Mouse (Mus musculus): ENCODE measurements around the gene 1110059G10Rik.

1110059G10Rik gene

DNA sequence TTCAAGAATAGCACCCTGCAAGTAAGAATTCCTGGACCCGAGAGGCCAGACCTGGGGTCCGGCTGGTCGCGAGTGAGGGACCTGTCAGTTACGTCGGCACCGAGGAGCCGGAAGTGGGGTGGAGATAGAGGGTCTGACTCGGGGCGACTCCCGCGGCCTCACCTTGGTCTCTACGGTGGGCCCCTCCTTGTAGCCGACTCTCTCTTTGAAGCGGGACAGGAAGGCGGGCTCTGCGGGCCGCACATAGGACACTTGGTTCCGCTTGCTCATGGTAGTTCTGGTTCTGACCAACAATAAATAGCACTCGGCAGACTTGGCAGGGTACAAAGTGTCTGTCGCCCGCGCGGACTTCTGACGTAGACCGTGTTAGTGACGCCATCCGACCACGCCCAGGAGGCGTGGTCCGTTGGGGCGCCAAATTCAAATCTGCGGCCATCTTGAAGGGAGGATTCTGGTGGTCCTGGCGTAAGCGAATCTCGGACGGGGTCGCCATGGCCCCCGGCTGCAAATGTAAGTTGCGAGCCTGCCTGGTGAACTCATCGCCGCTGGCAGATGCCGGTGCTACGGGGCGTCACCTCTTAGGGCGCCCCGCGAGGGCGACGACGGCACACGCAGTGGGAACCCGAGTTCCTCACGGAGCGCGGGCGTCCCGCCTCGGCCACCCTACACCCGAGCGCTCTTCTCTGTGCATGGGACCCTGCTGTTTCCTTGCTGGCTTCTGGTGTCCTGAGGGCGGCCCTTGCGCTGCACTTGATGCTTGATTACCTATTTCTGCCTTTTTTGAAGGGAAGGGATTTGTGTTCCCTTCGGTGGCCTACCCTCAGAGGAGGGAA, at the start of gene 1110059G10Rik, which contains the start of gene Kif15:
Gene 1110059G10Rik, minus strand, starts transcription at position 358 of the 833 bp plus-strand sequence.
Gene Kif15, plus strand, starts transcription at position 404 of the 833 bp plus-strand sequence.
- DNase-seq (ENCODE audit: low spot score): peak; percentile 94

DNA sequence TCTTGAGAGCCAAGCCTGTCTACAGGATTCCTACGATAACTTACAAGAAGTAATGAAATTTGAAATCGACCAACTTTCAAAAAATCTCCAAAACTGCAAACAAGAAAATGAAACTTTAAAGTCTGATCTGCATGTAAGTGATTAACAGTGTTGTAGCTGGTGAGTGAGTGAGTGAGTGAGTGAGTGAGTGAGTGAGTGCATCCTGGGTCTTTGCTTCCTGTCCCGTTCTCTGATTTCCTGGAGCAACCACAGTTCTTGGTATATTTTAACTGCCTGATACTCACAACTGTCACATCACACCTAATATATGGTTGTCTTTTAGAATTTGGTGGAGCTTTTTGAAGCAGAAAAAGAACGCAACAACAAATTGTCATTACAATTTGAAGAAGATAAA, 48.4 kb upstream of the 1110059G10Rik start:
- no peak for DNase-seq (ENCODE audit: low spot score)

DNA sequence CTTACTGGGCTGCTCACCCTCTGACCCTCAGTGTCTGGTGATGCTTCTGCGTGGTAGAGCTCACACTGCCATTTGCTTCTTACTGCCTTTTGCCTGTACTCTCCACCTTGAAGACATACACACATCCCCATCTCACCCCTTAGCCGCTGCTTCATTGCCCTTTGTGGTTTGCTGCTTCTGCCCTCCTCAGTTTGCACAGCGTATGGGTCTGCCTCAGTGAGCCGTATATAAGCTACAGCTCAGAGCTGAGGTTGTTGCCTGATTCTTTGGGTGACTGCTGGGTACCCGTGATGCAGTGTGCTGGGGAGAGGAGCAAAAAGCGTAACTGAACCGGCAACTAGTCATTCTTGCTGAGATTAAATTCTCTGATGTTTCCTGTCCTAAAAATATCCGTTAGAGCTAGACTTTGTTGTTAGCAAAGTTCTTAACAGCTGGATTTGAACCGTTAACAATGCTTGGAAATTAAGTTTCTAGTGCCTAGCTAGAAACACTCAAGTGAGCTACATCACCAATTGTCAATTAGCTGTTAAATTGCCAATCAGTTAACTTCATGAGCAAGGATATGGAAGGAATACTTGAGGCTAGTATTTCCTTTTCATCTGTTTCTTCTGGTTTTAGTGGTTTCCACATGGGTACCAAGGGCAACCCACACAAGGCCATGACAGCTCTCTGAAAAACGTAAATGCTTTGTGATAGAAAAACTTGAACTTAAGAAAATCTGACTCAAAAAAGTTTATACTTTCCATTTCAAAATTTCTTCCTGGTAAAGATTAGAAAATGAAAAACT, 47.8 kb upstream of the 1110059G10Rik start:
- no peak for DNase-seq (ENCODE audit: low spot score)

DNA sequence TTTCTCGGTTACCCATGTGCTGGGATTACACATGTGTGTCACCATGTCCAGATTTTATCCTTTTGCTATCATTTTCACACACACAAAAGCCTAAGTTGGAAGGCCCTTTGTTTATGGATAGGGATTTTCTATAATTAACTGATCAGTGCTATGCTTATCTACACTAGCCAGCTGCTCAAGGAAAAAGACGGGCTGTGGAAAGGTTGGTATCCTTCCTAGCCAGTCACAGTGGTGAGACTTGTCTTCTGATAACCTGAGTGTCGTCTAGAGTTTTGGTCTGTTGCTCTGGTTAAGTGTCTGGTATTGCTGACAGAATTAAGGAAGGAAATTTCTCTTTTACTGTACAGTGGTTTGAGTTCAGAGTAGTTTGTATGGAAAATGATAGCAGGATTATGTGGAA, 21.9 kb downstream of the 1110059G10Rik start:
- DNase-seq (ENCODE audit: low spot score): no peak

DNA sequence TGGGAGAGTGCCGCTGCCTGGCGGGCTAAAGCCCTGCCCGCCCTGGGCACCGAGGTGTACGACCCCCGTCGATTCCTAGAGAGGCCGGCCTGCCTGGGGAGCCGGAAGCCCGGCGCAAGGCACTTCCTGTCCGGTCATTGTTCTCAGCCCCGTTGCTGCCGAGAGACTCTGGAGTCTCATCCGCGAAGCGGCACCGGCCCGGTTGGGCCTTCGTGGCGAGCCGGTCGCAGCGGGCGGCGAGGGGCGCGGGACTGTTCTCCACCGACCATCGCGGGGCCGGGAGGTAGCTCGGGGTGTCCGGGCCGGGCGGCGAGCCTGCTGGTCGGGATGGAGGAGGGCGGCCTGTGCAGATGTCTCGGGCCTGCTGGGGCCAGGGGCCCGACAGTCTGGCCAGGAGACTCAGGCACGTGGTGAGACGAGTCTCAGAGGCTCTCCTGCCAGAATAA, 27.8 kb downstream of the 1110059G10Rik start, which contains the start of gene Zfp105:
Gene Zfp105, plus strand, starts transcription at position 137 of the 446 bp plus-strand sequence.
- DNase-seq (ENCODE audit: low spot score): peak; percentile 43

DNA sequence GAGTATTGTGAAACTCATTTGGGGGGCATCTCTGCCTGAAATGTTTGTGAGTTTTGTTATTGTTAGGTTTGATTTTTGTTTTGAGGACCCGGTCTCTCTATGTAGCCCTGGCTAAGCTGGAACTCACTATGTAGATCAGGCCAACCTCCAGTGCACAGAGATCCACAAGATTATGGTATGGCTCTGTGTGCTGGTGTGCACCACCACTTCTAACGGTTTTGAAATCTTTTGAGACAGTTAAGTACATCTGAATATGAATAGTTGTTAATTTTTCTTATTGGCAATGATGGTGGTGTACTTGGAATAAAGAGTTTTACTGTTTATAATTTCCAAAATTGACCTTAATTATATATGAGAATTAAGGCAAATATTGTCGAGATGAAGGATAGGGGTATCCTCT, 28.4 kb downstream of the 1110059G10Rik start:
- DNase-seq (ENCODE audit: low spot score): no peak

DNA sequence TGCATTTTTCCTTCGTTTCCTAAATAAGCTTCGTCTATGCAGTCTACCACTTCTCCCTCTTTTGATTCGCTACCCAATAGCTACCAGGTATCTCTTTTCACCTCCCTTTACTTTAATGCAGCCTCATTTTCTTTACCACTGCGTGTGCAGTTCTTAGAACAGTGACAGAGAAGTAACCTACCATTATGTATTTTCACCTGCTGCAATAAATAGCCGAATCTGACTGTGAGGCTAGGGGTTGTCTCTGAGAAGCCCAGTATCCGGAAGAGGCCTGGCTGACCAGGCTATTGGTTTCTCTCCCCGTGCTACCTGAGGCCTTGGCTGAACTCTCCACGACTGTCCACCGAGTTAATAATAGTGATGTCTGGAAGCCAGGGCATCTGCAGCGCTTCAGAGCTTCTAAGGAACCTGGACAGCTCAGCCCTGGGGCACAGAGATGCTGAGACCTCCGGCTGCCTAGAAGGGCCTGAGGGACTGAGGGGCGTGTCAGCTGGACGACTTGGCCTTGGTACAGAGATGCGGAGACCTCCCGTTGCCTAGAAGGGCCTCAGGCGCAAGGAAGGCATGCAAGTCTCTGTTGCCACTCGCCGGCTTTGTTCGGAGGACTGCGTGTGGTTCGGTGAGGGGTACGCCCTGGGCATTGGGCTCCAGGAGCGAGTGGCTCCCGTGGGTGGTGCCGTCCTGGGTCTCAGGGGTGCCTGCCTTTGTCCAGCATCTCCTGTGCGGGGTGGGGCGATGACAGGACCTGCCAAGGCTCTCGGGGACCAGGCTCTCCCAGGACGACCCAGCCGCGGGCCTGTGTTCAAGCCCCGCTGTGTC, 47.9 kb downstream of the 1110059G10Rik start:
- peak; percentile 36 for DNase-seq (ENCODE audit: low spot score)

DNA sequence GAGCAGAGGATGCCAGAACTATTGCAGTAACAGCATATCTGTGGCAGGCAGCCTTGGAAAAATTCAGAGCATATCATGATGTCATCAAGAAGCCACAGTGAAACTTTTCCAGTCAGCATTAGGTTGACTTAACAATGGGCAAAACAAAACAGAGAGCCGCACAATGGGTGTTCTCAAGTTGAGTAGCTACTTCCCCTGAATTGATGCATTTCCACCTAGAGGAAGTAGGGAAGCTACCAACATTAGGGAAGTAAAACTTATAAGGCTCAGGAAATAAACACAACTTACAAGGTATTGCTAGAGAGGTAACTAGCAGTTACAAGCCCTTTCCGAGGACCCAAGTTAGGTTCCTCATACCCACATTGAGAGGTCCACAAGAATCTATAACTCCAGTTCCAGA, 49.8 kb downstream of the 1110059G10Rik start:
- no peak for DNase-seq (ENCODE audit: low spot score)
